Mouse (Mus musculus) yolk sac, embryonic 10.5 days (tissue): Measurements from ENCODE around the gene Crim1.

ENCODE experiments used
- DNase-seq: peaks from one replicate; pipeline ENCODE4 v3.0.0-alpha.2; 2017; ENCODE audit warnings: low spot score

The Crim1 gene

DNA sequence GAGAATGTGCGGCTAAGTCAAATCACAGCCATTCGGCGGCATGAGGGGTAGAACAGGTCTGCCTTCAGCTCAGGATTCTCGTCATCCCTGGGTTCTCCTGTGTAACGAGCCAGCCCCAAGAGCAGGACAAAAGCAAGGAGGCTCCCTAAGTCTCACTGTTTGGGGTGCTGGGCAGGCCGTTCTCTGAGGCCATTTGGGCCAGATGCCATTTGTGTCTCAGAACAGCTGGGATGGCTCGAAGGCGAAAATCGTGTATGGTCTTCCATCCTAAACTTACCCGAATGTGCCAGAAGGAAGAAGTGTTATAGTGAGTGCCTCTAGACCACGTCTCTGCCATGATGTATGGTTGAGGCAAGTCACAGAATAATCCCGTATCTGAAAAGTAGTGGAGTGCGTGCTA is 86.0 kb downstream of the Crim1 start:
- no peak for DNase-seq

DNA sequence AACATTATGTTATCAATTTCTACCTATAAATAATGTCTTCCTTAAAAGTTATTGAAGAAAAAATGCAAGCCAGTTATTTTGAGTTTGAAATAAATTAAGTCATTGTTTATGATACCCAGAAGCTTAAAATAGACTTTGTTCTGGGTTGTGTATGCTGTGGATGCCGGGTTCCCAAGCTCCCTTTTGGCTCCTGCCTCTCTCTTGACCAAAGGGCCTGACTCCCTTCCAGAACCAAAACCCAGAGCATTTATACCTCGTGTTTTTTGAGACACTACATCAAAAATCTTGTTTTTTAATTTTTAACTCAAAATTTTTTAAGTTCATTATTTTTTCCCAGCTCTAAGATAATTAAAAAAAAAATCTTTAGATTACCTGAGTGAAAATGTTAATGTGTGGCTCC is 87.3 kb downstream of the Crim1 start:
- no peak for DNase-seq

GRCm38 (mm10) chr17:78290153-78290876 is 90.3 kb downstream of the Crim1 start:
- no peak for DNase-seq

DNA sequence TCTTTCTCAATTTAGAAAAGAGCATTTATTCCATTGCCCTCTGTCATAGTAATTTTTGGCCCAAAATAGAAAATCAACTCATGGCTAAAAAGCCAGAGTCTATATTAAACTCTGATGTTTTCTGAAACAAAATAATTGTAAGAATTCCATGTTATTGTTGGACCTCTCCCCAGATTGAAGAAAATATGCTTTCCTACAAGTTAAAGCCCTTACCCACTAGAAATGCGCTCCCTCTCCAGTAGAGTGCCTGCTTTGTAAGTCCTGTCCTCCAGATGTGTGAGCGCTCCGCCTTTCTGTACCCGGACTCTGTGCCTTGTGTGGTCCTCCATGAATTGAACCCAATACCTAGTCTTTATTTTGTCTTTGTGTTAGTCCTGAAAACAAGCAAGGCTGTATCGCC is 91.0 kb downstream of the Crim1 start:
- no peak for DNase-seq

DNA sequence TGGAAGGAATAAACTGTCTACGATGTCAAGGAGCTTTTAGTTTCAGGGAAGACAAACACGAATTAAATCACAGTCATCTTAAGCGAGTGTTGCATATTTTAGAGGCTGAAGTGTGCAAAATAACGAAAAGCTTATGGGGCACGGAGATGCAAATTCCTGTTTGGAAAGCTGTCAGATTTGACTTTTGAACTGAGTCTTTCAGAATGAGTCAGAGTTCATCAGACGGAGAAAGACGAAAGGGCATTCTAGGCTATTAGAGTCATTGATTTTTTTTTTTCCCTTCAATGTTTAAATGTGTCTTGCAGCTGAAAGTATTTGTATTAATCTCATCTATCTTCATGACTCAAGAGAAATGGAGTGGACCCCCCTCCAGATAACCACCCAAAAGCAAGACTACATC is 92.3 kb downstream of the Crim1 start:
- no peak for DNase-seq

- no peak for DNase-seq
These were observed 92.9 kb downstream of the Crim1 start for GRCm38 (mm10) chr17:78292827-78293488.

- DNase-seq: no peak
These were observed 95.9 kb downstream of the Crim1 start for GRCm38 (mm10) chr17:78295979-78296378.

GRCm38 (mm10) chr17:78298140-78298539 is 98.1 kb downstream of the Crim1 start:
- no peak for DNase-seq

DNA sequence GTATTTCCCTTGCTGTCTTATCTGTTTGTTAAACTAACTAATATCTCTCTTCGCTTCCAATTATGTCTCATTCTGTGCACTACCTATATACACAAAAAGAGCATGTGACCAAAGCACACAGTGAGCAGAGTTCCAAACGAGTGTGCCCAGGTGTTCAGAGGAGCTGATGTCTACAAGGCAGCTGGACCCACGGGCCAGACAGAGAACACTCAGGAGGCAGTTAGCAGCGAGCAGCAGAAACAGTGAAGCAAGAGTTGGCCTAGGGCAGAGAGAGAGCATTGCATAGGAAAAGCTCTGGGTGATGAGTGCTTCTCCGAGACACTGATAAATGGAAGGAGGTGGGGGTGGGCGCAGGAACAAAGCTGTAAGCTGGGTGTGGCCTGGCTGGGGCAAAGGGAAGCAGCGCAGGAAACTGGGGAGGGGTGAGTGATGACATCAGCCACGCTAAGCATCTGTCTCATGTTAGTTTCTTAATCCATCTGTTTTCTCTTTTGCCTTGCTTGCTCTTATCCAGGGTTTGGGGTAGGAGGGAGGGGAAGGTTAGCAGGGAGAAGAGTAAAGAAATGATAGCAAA is 99.0 kb downstream of the Crim1 start:
- DNase-seq: peak; percentile 38

GRCm38 (mm10) chr17:78303053-78303452 is 103.0 kb downstream of the Crim1 start:
- DNase-seq: no peak

- DNase-seq: no peak
These were observed 104.0 kb downstream of the Crim1 start for GRCm38 (mm10) chr17:78304059-78304458.

DNA sequence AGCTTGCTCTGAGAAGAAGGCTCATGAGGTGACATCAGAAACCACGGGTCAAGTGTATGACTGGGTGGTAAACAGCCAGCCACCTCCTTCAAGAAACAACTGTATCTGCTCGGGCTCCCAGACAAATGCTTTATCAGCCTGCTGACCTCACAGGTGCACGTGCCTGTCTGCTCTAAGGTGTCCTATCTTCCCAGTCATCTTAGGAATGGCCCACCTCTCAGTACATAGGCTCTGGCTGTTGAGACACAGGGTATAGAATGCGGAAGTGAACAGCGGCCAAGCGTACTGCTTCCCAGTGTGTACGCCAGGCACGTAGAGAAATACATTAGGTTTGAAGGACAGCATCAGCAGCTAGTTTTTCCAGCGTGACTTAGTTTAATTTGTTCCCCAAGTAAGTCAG is 106.4 kb downstream of the Crim1 start:
- DNase-seq: peak; percentile 56

GRCm38 (mm10) chr17:78308221-78308620 is 108.2 kb downstream of the Crim1 start:
- no peak for DNase-seq

- no peak for DNase-seq
These were observed 113.0 kb downstream of the Crim1 start for GRCm38 (mm10) chr17:78313006-78313405.

GRCm38 (mm10) chr17:78313612-78314011 is 113.6 kb downstream of the Crim1 start:
- no peak for DNase-seq

DNA sequence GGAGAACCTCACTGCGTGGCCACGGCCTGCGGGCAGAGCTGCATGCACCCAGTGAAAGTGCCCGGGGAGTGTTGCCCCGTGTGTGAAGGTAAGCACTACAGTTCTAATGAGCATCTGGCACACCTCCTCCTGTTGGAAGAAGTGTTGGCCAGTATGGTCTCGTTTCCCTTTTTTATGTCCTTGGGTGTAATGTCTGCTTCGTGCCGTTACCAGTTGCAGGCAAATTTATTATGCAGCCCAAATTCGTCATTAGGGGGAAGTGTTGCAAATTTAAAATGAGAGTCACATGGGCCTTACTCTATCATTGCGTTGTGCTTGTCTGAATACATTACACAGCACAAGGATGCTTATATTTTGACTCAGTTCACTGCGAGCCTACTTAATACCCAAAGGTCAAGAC is 115.6 kb downstream of the Crim1 start:
- DNase-seq: no peak

GRCm38 (mm10) chr17:78317381-78317780 is 117.3 kb downstream of the Crim1 start:
- DNase-seq: no peak

GRCm38 (mm10) chr17:78318810-78319209 is 118.8 kb downstream of the Crim1 start:
- no peak for DNase-seq

DNA sequence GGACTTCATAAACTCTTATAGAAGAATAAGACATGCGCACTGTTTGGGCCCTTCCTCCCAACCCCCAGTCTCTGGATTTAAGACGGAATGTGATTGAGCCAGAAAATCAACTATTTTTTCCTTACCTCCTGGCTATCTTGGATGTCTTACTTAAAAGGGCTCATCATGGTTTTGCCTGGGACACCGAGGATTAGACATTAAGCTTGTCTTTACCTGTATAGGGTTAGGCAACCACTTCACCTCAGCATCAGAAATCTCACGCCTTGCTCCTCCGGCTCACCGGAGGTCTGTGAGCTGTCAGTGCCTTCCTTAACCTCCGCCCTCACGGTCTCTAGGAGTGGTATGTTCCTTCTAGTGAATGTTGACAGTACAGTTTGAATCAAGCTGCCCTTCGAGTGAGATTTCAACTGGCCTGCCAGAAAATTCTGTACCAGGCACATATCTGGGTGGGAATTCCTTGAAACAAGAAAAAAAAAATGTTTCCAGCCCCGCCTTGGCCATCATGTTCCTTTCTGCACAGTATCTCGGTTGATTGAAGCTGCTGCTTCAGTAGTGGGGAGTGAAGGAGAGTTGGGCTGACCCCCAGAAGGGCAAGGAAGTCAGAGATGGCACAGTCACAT is 121.3 kb downstream of the Crim1 start:
- peak; percentile 28 for DNase-seq

- DNase-seq: peak; percentile 35
These were observed 122.6 kb downstream of the Crim1 start for GRCm38 (mm10) chr17:78322369-78323335.

GRCm38 (mm10) chr17:78325761-78326332 is 125.8 kb downstream of the Crim1 start:
- DNase-seq: no peak
